8 mouse cellular contexts compared by ENCODE assay signal in genomic region chr8:71841201-71841817, GRCm38 (mm10). TPM values are rescaled to one million over a fixed set of nuclear protein-coding genes. Genes with fewer than 3 reads are reported as not detected.
DNase-seq lines count a peak whose midpoint lies in the region; ATAC-seq and TF ChIP-seq lines count a peak whose summit lies in the region.
"Not testable (repeated sequence)": the region's sequence is repeated elsewhere in the genome, so short reads cannot be mapped to it uniquely, and the experiment has no call there.
"Had no signal": no experiment of that assay in that cellular context is flagged by ENCODE, and none has a peak within 500 bp of the region (broad histone marks: within the 10 kb centered on the region; RNA-seq: fewer than 3 reads in every experiment).

No protein-coding gene starts in this region.

- 87% methylated on average over 3 of the region's 3 CpGs for WGBS in embryonic facial prominence, embryonic 10.5 days
- WGBS in heart, embryonic 13.5 days = 71% methylated on average over 3 of the region's 3 CpGs
- WGBS in hindbrain, embryonic 12.5 days = 89% methylated on average over 3 of the region's 3 CpGs
- WGBS in limb, embryonic 10.5 days = 89% methylated on average over 3 of the region's 3 CpGs
- WGBS in lung, postnatal 0 days = 85% methylated on average over 3 of the region's 3 CpGs
- 86% methylated on average over 3 of the region's 3 CpGs for WGBS in stomach, postnatal 0 days

- not testable (repeated sequence) for H3K27ac ChIP-seq in embryonic facial prominence, embryonic 10.5 days (replicated peaks); heart, embryonic 13.5 days (replicated peaks); hindbrain, embryonic 12.5 days; limb, embryonic 10.5 days; lung, postnatal 0 days (ENCODE audit: low read length); stomach, postnatal 0 days (replicated peaks)

- not testable (repeated sequence) for H3K9me3 ChIP-seq in embryonic facial prominence, embryonic 10.5 days; heart, embryonic 13.5 days; hindbrain, embryonic 12.5 days (replicated peaks); limb, embryonic 10.5 days (replicated peaks); lung, postnatal 0 days (ENCODE audit: low read length); stomach, postnatal 0 days (ENCODE audit: control insufficient read depth, low read length)

- not testable (repeated sequence) for H3K36me3 ChIP-seq in embryonic facial prominence, embryonic 10.5 days (replicated peaks); heart, embryonic 13.5 days; hindbrain, embryonic 12.5 days; limb, embryonic 10.5 days; lung, postnatal 0 days (ENCODE audit: insufficient read depth, low read length); stomach, postnatal 0 days (ENCODE audit: control insufficient read depth, insufficient read depth, low read length)

- H3K27me3 ChIP-seq in embryonic facial prominence, embryonic 10.5 days (replicated peaks; ENCODE audit: low read depth, poor library complexity, severe bottlenecking); heart, embryonic 13.5 days (replicated peaks); hindbrain, embryonic 12.5 days; limb, embryonic 10.5 days (ENCODE audit: low read depth, poor library complexity, severe bottlenecking); lung, postnatal 0 days (replicated peaks; ENCODE audit: insufficient read depth, low read length); stomach, postnatal 0 days (ENCODE audit: control insufficient read depth, insufficient read depth, low read length): not testable (repeated sequence)

- peak; percentile 9 for DNase-seq in embryonic facial prominence, embryonic 10.5 days (ENCODE audit: low spot score)
- DNase-seq in heart, adult 11 months = peak; percentile 92
- DNase-seq in limb, embryonic 10.5 days (ENCODE audit: low spot score) = peak; percentile 31
- DNase-seq in lung, postnatal 0 days (ENCODE audit: low spot score) = peak; percentile 5
- peak; percentile 17 for DNase-seq in stomach, postnatal 0 days (ENCODE audit: low spot score)

- H3K4me3 ChIP-seq in embryonic facial prominence, embryonic 10.5 days; heart, embryonic 13.5 days; hindbrain, embryonic 12.5 days; limb, embryonic 10.5 days; lung, postnatal 0 days (ENCODE audit: low read depth, low read length); stomach, postnatal 0 days (ENCODE audit: low read depth, low read length): not testable (repeated sequence)

- not testable (repeated sequence) for TF ChIP-seq CTCF in lung, postnatal 0 days (IDR thresholded peaks at IDR 0.05); stomach, postnatal 0 days (IDR thresholded peaks at IDR 0.05; ENCODE audit: low read depth)

- not testable (repeated sequence) for H3K4me1 ChIP-seq in embryonic facial prominence, embryonic 10.5 days; heart, embryonic 13.5 days; hindbrain, embryonic 12.5 days; limb, embryonic 10.5 days; lung, postnatal 0 days (ENCODE audit: insufficient read depth, low read depth, low read length); stomach, postnatal 0 days (replicated peaks; ENCODE audit: control insufficient read depth, insufficient read depth)

- ATAC-seq in heart, embryonic 13.5 days (ENCODE audit: extremely low read depth, insufficient number of reproducible peaks, low FRiP score, low TSS enrichment) = 0 out of 2 replicates have a peak, but pooled peaks have one; percentile 14
- ATAC-seq in hindbrain, embryonic 12.5 days (ENCODE audit: low FRiP score) = 0 out of 2 replicates have a peak, but pooled peaks have one; percentile 19
- not testable (repeated sequence) for ATAC-seq in lung, postnatal 0 days
- ATAC-seq in stomach, postnatal 0 days (ENCODE audit: low FRiP score, low TSS enrichment) = 0 out of 2 replicates have a peak, but pooled peaks have one; percentile 35

- not testable (repeated sequence) for H3K4me2 ChIP-seq in heart, embryonic 13.5 days; hindbrain, embryonic 12.5 days (replicated peaks); lung, postnatal 0 days (replicated peaks; ENCODE audit: low read depth, low read length); stomach, postnatal 0 days (replicated peaks; ENCODE audit: low read depth)

- not testable (repeated sequence) for H3K9ac ChIP-seq in heart, embryonic 13.5 days; hindbrain, embryonic 12.5 days; lung, postnatal 0 days (replicated peaks; ENCODE audit: low read depth); stomach, postnatal 0 days (ENCODE audit: low read length)

- TF ChIP-seq EP300 in lung, postnatal 0 days (IDR thresholded peaks at IDR 0.05); stomach, postnatal 0 days (optimal IDR thresholded peaks at IDR 0.05): not testable (repeated sequence)

RNA-seq across cellular contexts. Expression of gene Zfp709, which starts 40.5 kb away (rescaled TPM):
- polyA plus RNA-seq in embryonic facial prominence, embryonic 10.5 days (2016; fragmentation: Nextera tagmentation; extraction: Ambion mirVana) = 4.6 and 5.5 TPM in 2 replicates
- 3.4 and 4.0 TPM in 2 replicates for polyA plus RNA-seq in heart, embryonic 13.5 days (2015; fragmentation: Nextera tagmentation; extraction: Ambion mirVana)
- polyA plus RNA-seq in hindbrain, embryonic 12.5 days (2016; fragmentation: Nextera tagmentation; extraction: Ambion mirVana) = 7.2 and 8.0 TPM in 2 replicates
- 3.7 and 3.9 TPM in 2 replicates for polyA plus RNA-seq in limb, embryonic 10.5 days (2016; fragmentation: Nextera tagmentation; extraction: Ambion mirVana)
- 3.6 and 3.9 TPM in 2 replicates for polyA plus RNA-seq in lung, postnatal 0 days (2015; fragmentation: Nextera tagmentation; extraction: Ambion mirVana)
- polyA plus RNA-seq in stomach, postnatal 0 days (2015; fragmentation: Nextera tagmentation; extraction: Ambion mirVana) = 2.7 and 2.8 TPM in 2 replicates
- polyA plus RNA-seq: erythroblast, embryonic 14.5 days had no signal

Comparison
In these comparisons a context has a peak if more than half of its experiments do, and no peak if none do; other contexts are left out.
1. DNase-seq: peak in every context shown above with its lines; median percentile 92 in heart, adult 11 months; 31 in limb, embryonic 10.5 days; 17 in stomach, postnatal 0 days; 9 in embryonic facial prominence, embryonic 10.5 days; 5 in lung, postnatal 0 days.